Mouse (Mus musculus) liver, postnatal 0 days (tissue): ENCODE results near the gene Abr.

Experiments used
- CTCF ChIP-seq: sonication (generic); IDR thresholded peaks from 2 replicates; pipeline ENCODE4 v1.5.1; 2016; ENCODE audit warnings: antibody characterized with exemption, low read depth
- EP300 ChIP-seq: IDR thresholded peaks from 2 replicates; pipeline ENCODE4 v1.6.1; 2016; ENCODE audit warnings: antibody characterized with exemption, low read depth, mild to moderate bottlenecking

DNA sequence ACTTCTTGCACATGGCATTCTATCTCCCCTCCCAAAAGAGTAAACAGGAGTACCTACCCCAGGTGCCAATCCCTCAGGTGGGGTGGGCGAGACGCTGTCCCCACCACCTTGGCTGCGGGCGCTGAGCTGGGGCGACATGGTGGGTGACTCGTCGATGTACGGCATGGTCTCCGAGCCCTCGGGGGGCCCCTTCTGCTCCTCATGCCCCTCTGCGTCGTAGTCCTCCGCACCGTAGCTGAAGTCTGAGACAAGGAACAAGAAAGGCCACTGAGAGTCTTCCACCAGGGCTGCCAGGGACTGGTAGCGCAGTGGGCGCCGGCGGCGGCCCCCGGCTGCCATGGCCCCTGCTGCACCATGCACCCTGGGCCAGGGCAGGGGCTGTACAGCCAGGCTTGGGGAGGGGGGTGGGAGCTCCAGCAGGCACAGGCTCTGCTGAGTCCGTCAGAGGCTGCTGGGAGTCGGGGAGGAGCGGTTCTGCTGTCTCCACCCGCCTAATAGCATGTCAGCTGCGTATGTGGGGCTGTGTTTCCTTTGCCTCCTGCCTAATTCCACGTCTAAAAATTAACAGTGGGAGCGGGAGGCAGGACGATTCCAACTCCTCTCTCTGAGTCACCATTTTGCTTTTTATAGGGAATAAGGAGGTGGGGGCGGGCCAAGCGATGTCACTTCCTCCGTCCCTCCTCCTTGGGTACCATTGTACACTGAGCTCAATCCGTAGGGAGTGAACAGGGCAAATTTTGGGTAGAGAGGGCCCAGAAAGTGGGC is 113.1 kb downstream of the Abr start:
- TF ChIP-seq CTCF (no peak), EP300 (no peak)
